Mouse (Mus musculus): ENCODE results near the gene Fer. TPM values are rescaled to one million over a fixed set of nuclear protein-coding genes. Genes with fewer than 3 reads are reported as not detected.

Fer gene
- polyA plus RNA-seq, 1 experiment from 2014 or later, result 29.7 TPM

GRCm38 (mm10) chr17:63857023-63857544 lies 5.8 kb upstream of the Fer start:
- no peak overlapping the region for H3K4me2 ChIP-seq (ENCODE audit: low read depth, low read length)
- ATAC-seq (ENCODE audit: insufficient read depth, low FRiP score), result no peak
- no peak overlapping the region for H3K4me3 ChIP-seq (replicated peaks; ENCODE audit: low read length)
- no peaks in the 10 kb centered on the region for H3K9me3 ChIP-seq (replicated peaks; ENCODE audit: control insufficient read depth, low read length)
- H3K27ac ChIP-seq (ENCODE audit: low read length), result no peak overlapping the region
- H3K9ac ChIP-seq (ENCODE audit: low read length), result no peak overlapping the region
- no peaks in the 10 kb centered on the region for H3K27me3 ChIP-seq (ENCODE audit: control insufficient read depth, insufficient read depth, low read length)
- H3K36me3 ChIP-seq (ENCODE audit: control insufficient read depth, insufficient read depth, low read length), result no peaks in the 10 kb centered on the region
- 86% methylated on average over 7 of the region's 7 CpGs for WGBS
- H3K4me1 ChIP-seq (ENCODE audit: control insufficient read depth, insufficient read depth, low read length), result peaks cover 2% of the 10 kb centered on the region; the same call in 1 of the 2 replicates

- ATAC-seq (ENCODE audit: insufficient read depth, low FRiP score), result no peak
- no peaks in the 10 kb centered on the region for H3K36me3 ChIP-seq (ENCODE audit: control insufficient read depth, insufficient read depth, low read length)
- H3K27ac ChIP-seq (ENCODE audit: low read length), result no peak overlapping the region
- H3K4me1 ChIP-seq (ENCODE audit: control insufficient read depth, insufficient read depth, low read length), result peaks cover 10% of the 10 kb centered on the region; the same call in 1 of the 2 replicates
- WGBS, result 35% methylated on average over 4 of the region's 4 CpGs
- H3K4me2 ChIP-seq (ENCODE audit: low read depth, low read length), result no peak overlapping the region
- H3K4me3 ChIP-seq (replicated peaks; ENCODE audit: low read length), result no peak overlapping the region
- no peaks in the 10 kb centered on the region for H3K27me3 ChIP-seq (ENCODE audit: control insufficient read depth, insufficient read depth, low read length)
- H3K9me3 ChIP-seq (replicated peaks; ENCODE audit: control insufficient read depth, low read length), result no peaks in the 10 kb centered on the region
- no peak overlapping the region for H3K9ac ChIP-seq (ENCODE audit: low read length)
Observed at GRCm38 (mm10) chr17:63860988-63861387, 1.9 kb upstream of the Fer start.

GRCm38 (mm10) chr17:63862399-63862798 lies 463 bp upstream of the Fer start:
- Histone ChIP-seq H3K27me3 (ENCODE audit: control insufficient read depth, insufficient read depth, low read length) (no peaks in the 10 kb centered on the region), H3K9ac (ENCODE audit: low read length) (no peak overlapping the region), H3K27ac (ENCODE audit: low read length) (no peak overlapping the region), H3K36me3 (ENCODE audit: control insufficient read depth, insufficient read depth, low read length) (no peaks in the 10 kb centered on the region), H3K4me2 (ENCODE audit: low read depth, low read length) (no peak overlapping the region), H3K9me3 (replicated peaks; ENCODE audit: control insufficient read depth, low read length) (no peaks in the 10 kb centered on the region), H3K4me1 (ENCODE audit: control insufficient read depth, insufficient read depth, low read length) (peaks cover 10% of the 10 kb centered on the region; the same call in 1 of the 2 replicates), H3K4me3 (replicated peaks; ENCODE audit: low read length) (no peak overlapping the region)
- WGBS, result 53% methylated on average over 3 of the region's 3 CpGs
- no peak for ATAC-seq (ENCODE audit: insufficient read depth, low FRiP score)

- Histone ChIP-seq H3K36me3 (ENCODE audit: control insufficient read depth, insufficient read depth, low read length) (no peaks in the 10 kb centered on the region), H3K9ac (ENCODE audit: low read length) (peak within 1 kb of the TSS; percentile 92), H3K9me3 (replicated peaks; ENCODE audit: control insufficient read depth, low read length) (no peaks in the 10 kb centered on the region), H3K4me3 (replicated peaks; ENCODE audit: low read length) (peak within 1 kb of the TSS; percentile 96), H3K27ac (ENCODE audit: low read length) (peak within 1 kb of the TSS; percentile 86), H3K27me3 (ENCODE audit: control insufficient read depth, insufficient read depth, low read length) (no peaks in the 10 kb centered on the region), H3K4me2 (ENCODE audit: low read depth, low read length) (peak within 1 kb of the TSS; percentile 95), H3K4me1 (ENCODE audit: control insufficient read depth, insufficient read depth, low read length) (peaks cover 10% of the 10 kb centered on the region; the same call in 1 of the 2 replicates)
- ATAC-seq (ENCODE audit: insufficient read depth, low FRiP score), result peak; percentile 100
- 0% methylated on average over 55 of the region's 55 CpGs for WGBS
Observed at GRCm38 (mm10) chr17:63863647-63864149, 836 bp downstream of the Fer start, which contains the start of gene A930002H24Rik. Gene A930002H24Rik (minus strand): TSS chr17:63863791.

GRCm38 (mm10) chr17:63864171-63864571 lies 1.3 kb downstream of the Fer start:
- Histone ChIP-seq H3K4me3 (replicated peaks; ENCODE audit: low read length) (peak overlapping the region; percentile 96), H3K4me1 (ENCODE audit: control insufficient read depth, insufficient read depth, low read length) (peaks cover 10% of the 10 kb centered on the region; the same call in 1 of the 2 replicates), H3K4me2 (ENCODE audit: low read depth, low read length) (peak overlapping the region; percentile 95), H3K27me3 (ENCODE audit: control insufficient read depth, insufficient read depth, low read length) (no peaks in the 10 kb centered on the region), H3K27ac (ENCODE audit: low read length) (peak overlapping the region; percentile 76), H3K9ac (ENCODE audit: low read length) (peak overlapping the region; percentile 92), H3K36me3 (ENCODE audit: control insufficient read depth, insufficient read depth, low read length) (no peaks in the 10 kb centered on the region), H3K9me3 (replicated peaks; ENCODE audit: control insufficient read depth, low read length) (no peaks in the 10 kb centered on the region)
- ATAC-seq (ENCODE audit: insufficient read depth, low FRiP score), result peak; percentile 60
- 0% methylated on average over 42 of the region's 48 CpGs for WGBS

DNA sequence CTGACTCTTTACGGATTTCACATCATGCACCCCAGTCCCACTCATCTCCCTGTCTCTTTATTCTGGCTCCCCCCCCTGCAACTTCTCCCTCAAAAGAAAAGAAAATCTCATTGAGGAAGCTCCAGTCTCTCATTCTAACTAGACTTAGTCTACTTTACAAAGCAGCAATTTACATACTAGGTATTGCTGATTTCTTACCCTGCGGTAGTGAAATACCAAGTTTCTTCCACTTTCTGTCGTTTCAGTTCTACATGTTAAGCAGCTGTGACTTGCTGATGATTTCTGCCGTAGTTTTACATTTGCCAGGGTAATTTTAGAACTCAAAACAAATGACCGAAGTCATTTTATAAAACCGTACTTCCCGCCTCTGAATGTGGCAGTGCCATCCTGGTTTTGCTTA lies 8.9 kb downstream of the Fer start:
- H3K4me3 ChIP-seq (replicated peaks; ENCODE audit: low read length), result no peak overlapping the region
- no peaks in the 10 kb centered on the region for H3K4me1 ChIP-seq (ENCODE audit: control insufficient read depth, insufficient read depth, low read length)
- no peak overlapping the region for H3K27ac ChIP-seq (ENCODE audit: low read length)
- H3K36me3 ChIP-seq (ENCODE audit: control insufficient read depth, insufficient read depth, low read length), result no peaks in the 10 kb centered on the region
- no peak overlapping the region for H3K9ac ChIP-seq (ENCODE audit: low read length)
- H3K9me3 ChIP-seq (replicated peaks; ENCODE audit: control insufficient read depth, low read length), result no peaks in the 10 kb centered on the region
- no peak overlapping the region for H3K4me2 ChIP-seq (ENCODE audit: low read depth, low read length)
- 96% methylated on average over 7 of the region's 7 CpGs for whole genome bisulfite sequencing
- no peak for ATAC-seq (ENCODE audit: insufficient read depth, low FRiP score)
- no peaks in the 10 kb centered on the region for H3K27me3 ChIP-seq (ENCODE audit: control insufficient read depth, insufficient read depth, low read length)

DNA sequence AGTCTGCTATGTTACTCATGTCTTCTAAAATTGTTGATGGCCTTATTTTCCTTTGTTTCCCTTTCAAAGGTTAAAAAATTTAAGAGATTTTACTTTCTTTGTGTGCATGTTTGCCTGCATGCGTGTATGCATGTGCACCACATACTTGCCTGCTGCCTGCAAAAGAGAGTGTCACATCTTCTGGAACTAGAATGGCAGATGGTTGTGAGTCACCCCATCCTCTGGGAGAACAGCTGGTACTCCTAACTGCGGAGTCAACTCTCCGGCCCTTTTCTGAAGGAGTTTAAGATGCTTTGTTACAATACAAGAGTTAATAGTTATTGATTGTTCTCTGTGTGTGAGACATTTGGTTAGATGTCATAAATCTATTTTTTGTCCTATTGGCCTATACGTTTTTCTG lies 16.0 kb downstream of the Fer start:
- no peaks in the 10 kb centered on the region for H3K36me3 ChIP-seq (ENCODE audit: control insufficient read depth, insufficient read depth, low read length)
- H3K9me3 ChIP-seq (replicated peaks; ENCODE audit: control insufficient read depth, low read length), result no peaks in the 10 kb centered on the region
- H3K9ac ChIP-seq (ENCODE audit: low read length), result no peak overlapping the region
- 75% methylated on average over 4 of the region's 4 CpGs for WGBS
- ATAC-seq (ENCODE audit: insufficient read depth, low FRiP score), result no peak
- H3K27ac ChIP-seq (ENCODE audit: low read length), result no peak overlapping the region
- no peaks in the 10 kb centered on the region for H3K4me1 ChIP-seq (ENCODE audit: control insufficient read depth, insufficient read depth, low read length)
- no peaks in the 10 kb centered on the region for H3K27me3 ChIP-seq (ENCODE audit: control insufficient read depth, insufficient read depth, low read length)
- no peak overlapping the region for H3K4me2 ChIP-seq (ENCODE audit: low read depth, low read length)
- no peak overlapping the region for H3K4me3 ChIP-seq (replicated peaks; ENCODE audit: low read length)

DNA sequence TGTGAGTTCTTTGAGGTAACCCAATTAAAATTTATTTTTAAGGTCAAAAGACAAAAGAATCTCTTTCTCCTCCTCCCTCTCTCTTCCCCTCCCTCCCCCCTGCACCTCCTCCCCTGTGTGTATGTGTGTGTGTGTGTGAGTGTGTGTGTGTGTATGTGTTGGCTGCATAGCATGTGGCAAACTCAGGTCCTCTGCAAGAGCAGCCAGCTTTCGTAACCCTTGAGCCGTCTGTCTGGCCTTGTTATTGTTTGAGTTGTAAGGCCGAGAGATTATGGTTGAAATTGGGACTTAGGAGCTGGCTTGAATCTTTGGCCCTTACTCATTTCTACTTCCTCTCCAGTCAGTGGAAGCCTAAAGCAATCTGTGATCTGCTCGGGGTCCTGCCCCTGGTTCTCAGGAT lies 17.1 kb downstream of the Fer start:
- ATAC-seq (ENCODE audit: insufficient read depth, low FRiP score), result no peak
- H3K4me3 ChIP-seq (replicated peaks; ENCODE audit: low read length), result no peak overlapping the region
- H3K4me2 ChIP-seq (ENCODE audit: low read depth, low read length), result no peak overlapping the region
- no peaks in the 10 kb centered on the region for H3K27me3 ChIP-seq (ENCODE audit: control insufficient read depth, insufficient read depth, low read length)
- 74% methylated on average over 4 of the region's 4 CpGs for WGBS
- no peaks in the 10 kb centered on the region for H3K36me3 ChIP-seq (ENCODE audit: control insufficient read depth, insufficient read depth, low read length)
- H3K27ac ChIP-seq (ENCODE audit: low read length), result no peak overlapping the region
- no peaks in the 10 kb centered on the region for H3K9me3 ChIP-seq (replicated peaks; ENCODE audit: control insufficient read depth, low read length)
- H3K4me1 ChIP-seq (ENCODE audit: control insufficient read depth, insufficient read depth, low read length), result no peaks in the 10 kb centered on the region
- no peak overlapping the region for H3K9ac ChIP-seq (ENCODE audit: low read length)

DNA sequence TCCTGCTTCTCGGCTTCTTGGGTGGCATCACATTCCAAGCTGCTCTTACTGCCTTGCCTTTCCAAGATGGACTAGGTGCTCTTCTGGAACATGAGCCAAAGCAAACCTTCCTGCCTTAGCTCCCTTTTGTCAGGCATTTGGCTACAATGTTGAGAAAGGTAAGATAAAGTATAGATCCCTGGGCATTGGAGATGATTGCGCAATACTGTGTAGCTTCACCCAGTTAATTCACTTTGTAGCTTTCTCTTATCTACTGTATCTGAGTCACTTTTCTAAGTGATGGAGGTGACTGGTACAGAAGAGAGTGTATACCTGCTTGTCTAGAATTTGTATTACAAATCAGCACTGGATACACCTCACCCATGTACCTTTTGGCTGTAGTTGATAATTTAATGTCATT lies 24.1 kb downstream of the Fer start:
- Histone ChIP-seq H3K4me3 (replicated peaks; ENCODE audit: low read length) (no peak overlapping the region), H3K27me3 (ENCODE audit: control insufficient read depth, insufficient read depth, low read length) (no peaks in the 10 kb centered on the region), H3K9me3 (replicated peaks; ENCODE audit: control insufficient read depth, low read length) (no peaks in the 10 kb centered on the region), H3K9ac (ENCODE audit: low read length) (no peak overlapping the region), H3K27ac (ENCODE audit: low read length) (no peak overlapping the region), H3K4me1 (ENCODE audit: control insufficient read depth, insufficient read depth, low read length) (0 out of 2 replicates have a peak, but pooled peaks cover 4% of the 10 kb centered on the region), H3K36me3 (ENCODE audit: control insufficient read depth, insufficient read depth, low read length) (no peaks in the 10 kb centered on the region), H3K4me2 (ENCODE audit: low read depth, low read length) (no peak overlapping the region)
- 99% methylated on average over 2 of the region's 2 CpGs for WGBS
- no peak for ATAC-seq (ENCODE audit: insufficient read depth, low FRiP score)
